Mouse (Mus musculus) hindbrain, embryonic 16.5 days (tissue): ENCODE measurements at regions not wholly inside any gene's neighbourhood (a gene's known extent, or its start where the extent isn't known, plus 50 kb on each side); places are given as distances from the start of the nearest gene placed in this dataset.
"Not testable (repeated sequence)": the region's sequence is repeated elsewhere in the genome, so short reads cannot be mapped to it uniquely, and the experiment has no call there.

Source experiments
- ATAC-seq: fragments of 200-750 bp; cut with Nextera tagmentation; 2 replicates; pipeline ENCODE4 v1.8.0; 2017; ENCODE audit warnings: moderate TSS enrichment, moderate library complexity
- H3K27ac ChIP-seq: fragments of 300-500 bp; sonication (generic); 2 replicates; pipeline ENCODE4 v1.5.1; 2014; ENCODE audit warnings: low read depth, mild to moderate bottlenecking, control low read depth, low read length, moderate library complexity
- H3K27me3 ChIP-seq: fragments of 300-500 bp; sonication (generic); replicated peaks from 2 replicates; pipeline ENCODE4 v1.6.1; 2014; ENCODE audit warnings: low read length; ENCODE audit not compliant: control insufficient read depth, insufficient read depth
- H3K36me3 ChIP-seq: fragments of 300-500 bp; sonication (generic); 2 replicates; pipeline ENCODE4 v1.6.1; 2014; ENCODE audit warnings: mild to moderate bottlenecking, low read length, moderate library complexity, mixed read lengths; ENCODE audit not compliant: control insufficient read depth, insufficient read depth
- H3K4me1 ChIP-seq: fragments of 300-500 bp; sonication (generic); 2 replicates; pipeline ENCODE4 v1.6.1; 2014; ENCODE audit warnings: low read depth, low read length; ENCODE audit not compliant: control insufficient read depth, insufficient read depth
- H3K4me2 ChIP-seq: fragments of 300-500 bp; sonication (generic); 2 replicates; pipeline ENCODE4 v1.6.1; 2014; ENCODE audit warnings: mild to moderate bottlenecking, low read length, control low read depth, moderate library complexity
- H3K4me3 ChIP-seq: fragments of 300-500 bp; sonication (generic); 2 replicates; pipeline ENCODE4 v1.5.1; 2014; ENCODE audit warnings: mild to moderate bottlenecking, low read length, control low read depth, moderate library complexity
- H3K9ac ChIP-seq: fragments of 300-500 bp; sonication (generic); 2 replicates; pipeline ENCODE4 v1.6.1; 2014; ENCODE audit warnings: low read depth, mild to moderate bottlenecking, control low read depth, low read length, moderate library complexity
- H3K9me3 ChIP-seq: fragments of 300-500 bp; sonication (generic); 2 replicates; pipeline ENCODE4 v1.6.1; 2014; ENCODE audit warnings: mild to moderate bottlenecking, low read length, moderate library complexity; ENCODE audit not compliant: control insufficient read depth
- WGBS: fragments of 180-500 bp; shearing (Covaris S2); extraction: QIAGEN DNeasy Blood & Tissue Kit; methylation state at CpG from one replicate; pipeline ENCODE4 v1.1.7; 2014; 5-methylcytosine and 5-hydroxymethylcytosine counted together

GRCm38 (mm10) chr7:83450346-83450745 is 134.4 kb upstream of the Tmc3 start:
- no peak for ATAC-seq
- H3K36me3 ChIP-seq: no peaks in the 10 kb centered on the region
- no peak overlapping the region for H3K4me2 ChIP-seq
- H3K9ac ChIP-seq: no peak overlapping the region
- H3K27ac ChIP-seq: no peak overlapping the region
- no peaks in the 10 kb centered on the region for H3K9me3 ChIP-seq
- WGBS: 47% methylated on average over 3 of the region's 3 CpGs
- no peaks in the 10 kb centered on the region; the same call in 1 of the 2 replicates for H3K4me1 ChIP-seq
- H3K4me3 ChIP-seq: no peak overlapping the region
- H3K27me3 ChIP-seq: no peaks in the 10 kb centered on the region

- no peak overlapping the region for H3K4me2 ChIP-seq
- H3K27ac ChIP-seq: no peak overlapping the region
- H3K4me1 ChIP-seq: no peaks in the 10 kb centered on the region; the same call in 1 of the 2 replicates
- H3K9me3 ChIP-seq: no peaks in the 10 kb centered on the region
- no peak overlapping the region for H3K9ac ChIP-seq
- no peaks in the 10 kb centered on the region for H3K36me3 ChIP-seq
- WGBS: 57% methylated on average over 7 of the region's 7 CpGs
- H3K4me3 ChIP-seq: no peak overlapping the region
- ATAC-seq: no peak
- no peaks in the 10 kb centered on the region for H3K27me3 ChIP-seq
These were observed 132.4 kb upstream of the Tmc3 start for GRCm38 (mm10) chr7:83452309-83452708.

- Histone ChIP-seq H3K4me3 (no peak overlapping the region), H3K27ac (no peak overlapping the region), H3K4me1 (no peaks in the 10 kb centered on the region), H3K9ac (no peak overlapping the region), H3K4me2 (no peak overlapping the region), H3K9me3 (no peaks in the 10 kb centered on the region), H3K36me3 (no peaks in the 10 kb centered on the region), H3K27me3 (no peaks in the 10 kb centered on the region)
- 74% methylated on average over 3 of the region's 3 CpGs for WGBS
- no peak for ATAC-seq
These were observed 125.2 kb upstream of the Tmc3 start for GRCm38 (mm10) chr7:83459520-83459919.

- Histone ChIP-seq H3K27ac (no peak overlapping the region), H3K4me3 (no peak overlapping the region), H3K9me3 (peaks cover 4% of the 10 kb centered on the region; the same call in 1 of the 2 replicates), H3K9ac (no peak overlapping the region), H3K36me3 (no peaks in the 10 kb centered on the region), H3K27me3 (no peaks in the 10 kb centered on the region), H3K4me1 (no peaks in the 10 kb centered on the region), H3K4me2 (no peak overlapping the region)
- ATAC-seq: no peak
- 82% methylated on average over 8 of the region's 8 CpGs for WGBS
These were observed 117.7 kb upstream of the Tmc3 start for GRCm38 (mm10) chr7:83467006-83467405.

GRCm38 (mm10) chr7:83469856-83470255 is 114.9 kb upstream of the Tmc3 start:
- H3K36me3 ChIP-seq, H3K27ac ChIP-seq, ATAC-seq, H3K27me3 ChIP-seq, H3K4me3 ChIP-seq, H3K4me1 ChIP-seq, H3K4me2 ChIP-seq, H3K9ac ChIP-seq, H3K9me3 ChIP-seq: not testable (repeated sequence)
- 82% methylated on average over 4 of the region's 4 CpGs for WGBS

GRCm38 (mm10) chr7:83471111-83471510 is 113.6 kb upstream of the Tmc3 start:
- ATAC-seq: no peak
- no peak overlapping the region for H3K9ac ChIP-seq
- no peak overlapping the region for H3K27ac ChIP-seq
- no peaks in the 10 kb centered on the region for H3K27me3 ChIP-seq
- H3K4me3 ChIP-seq: no peak overlapping the region
- no peaks in the 10 kb centered on the region for H3K9me3 ChIP-seq
- no peak overlapping the region for H3K4me2 ChIP-seq
- H3K4me1 ChIP-seq: no peaks in the 10 kb centered on the region
- H3K36me3 ChIP-seq: no peaks in the 10 kb centered on the region
- 61% methylated on average over 2 of the region's 2 CpGs for WGBS

- no peaks in the 10 kb centered on the region for H3K27me3 ChIP-seq
- no peak overlapping the region for H3K4me2 ChIP-seq
- H3K27ac ChIP-seq: no peak overlapping the region
- H3K36me3 ChIP-seq: no peaks in the 10 kb centered on the region
- H3K4me3 ChIP-seq: no peak overlapping the region
- no peaks in the 10 kb centered on the region for H3K9me3 ChIP-seq
- no peak for ATAC-seq
- H3K9ac ChIP-seq: no peak overlapping the region
- 95% methylated on average over 2 of the region's 2 CpGs for whole genome bisulfite sequencing
- peaks cover 12% of the 10 kb centered on the region for H3K4me1 ChIP-seq
These were observed 110.3 kb upstream of the Tmc3 start for GRCm38 (mm10) chr7:83474471-83474870.

GRCm38 (mm10) chr7:83474986-83475385 is 109.7 kb upstream of the Tmc3 start:
- Histone ChIP-seq H3K4me1 (peaks cover 12% of the 10 kb centered on the region), H3K27ac (no peak overlapping the region), H3K9ac (no peak overlapping the region), H3K36me3 (no peaks in the 10 kb centered on the region), H3K4me2 (no peak overlapping the region), H3K9me3 (no peaks in the 10 kb centered on the region), H3K4me3 (no peak overlapping the region), H3K27me3 (no peaks in the 10 kb centered on the region)
- whole genome bisulfite sequencing: 57% methylated on average over 3 of the region's 3 CpGs
- ATAC-seq: no peak

GRCm38 (mm10) chr7:83475438-83476160 is 109.1 kb upstream of the Tmc3 start:
- WGBS: 75% methylated on average over 8 of the region's 8 CpGs
- peak; percentile 71 for ATAC-seq
- Histone ChIP-seq H3K36me3 (no peaks in the 10 kb centered on the region), H3K27ac (no peak overlapping the region), H3K9me3 (no peaks in the 10 kb centered on the region), H3K27me3 (no peaks in the 10 kb centered on the region), H3K4me2 (no peak overlapping the region), H3K4me3 (no peak overlapping the region), H3K4me1 (peaks cover 12% of the 10 kb centered on the region), H3K9ac (no peak overlapping the region)

- no peaks in the 10 kb centered on the region for H3K36me3 ChIP-seq
- WGBS: 57% methylated on average over 3 of the region's 3 CpGs
- no peak for ATAC-seq
- no peak overlapping the region for H3K27ac ChIP-seq
- no peaks in the 10 kb centered on the region for H3K27me3 ChIP-seq
- peaks cover 12% of the 10 kb centered on the region for H3K4me1 ChIP-seq
- H3K4me2 ChIP-seq: no peak overlapping the region
- H3K4me3 ChIP-seq: no peak overlapping the region
- no peak overlapping the region for H3K9ac ChIP-seq
- H3K9me3 ChIP-seq: no peaks in the 10 kb centered on the region
These were observed 108.6 kb upstream of the Tmc3 start for GRCm38 (mm10) chr7:83476161-83476495.
